Mouse (Mus musculus) brain, embryonic 14.5 days (tissue): ENCODE results near the gene Znhit1. TPM values are rescaled to one million over a fixed set of nuclear protein-coding genes. Genes with fewer than 3 reads are reported as not detected.
"Not testable (repeated sequence)": the region's sequence is repeated elsewhere in the genome, so short reads cannot be mapped to it uniquely, and the experiment has no call there.

Experiments used
- DNase-seq: peaks from one replicate; pipeline ENCODE4 v3.0.0-alpha.2; 2011; ENCODE audit warnings: low read depth
- CTCF ChIP-seq: fragments of 200-500 bp; IDR thresholded peaks from 2 replicates; pipeline ENCODE4 v1.5.1; 2012; ENCODE audit warnings: inconsistent platforms, mild to moderate bottlenecking, moderate library complexity, borderline replicate concordance; ENCODE audit not compliant: insufficient read depth, insufficient read length; ENCODE audit errors: extremely low read depth
- POLR2A ChIP-seq: fragments of 200-500 bp; IDR thresholded peaks from 2 replicates; pipeline ENCODE4 v1.6.1; 2012; ENCODE audit warnings: mild to moderate bottlenecking, inconsistent platforms, borderline replicate concordance; ENCODE audit not compliant: poor library complexity, insufficient read depth, insufficient read length, severe bottlenecking; ENCODE audit errors: extremely low read depth
- polyA plus RNA-seq: library from polyadenylated mRNA; depleted of rRNA; stranded (reverse); fragments of >200 nt; gene quantifications from 2 replicates; pipeline ENCODE4 v1.2.3, GENCODE M21; 2012

Gene Znhit1
- polyA plus RNA-seq, 1 experiment, result 89.0 TPM

DNA sequence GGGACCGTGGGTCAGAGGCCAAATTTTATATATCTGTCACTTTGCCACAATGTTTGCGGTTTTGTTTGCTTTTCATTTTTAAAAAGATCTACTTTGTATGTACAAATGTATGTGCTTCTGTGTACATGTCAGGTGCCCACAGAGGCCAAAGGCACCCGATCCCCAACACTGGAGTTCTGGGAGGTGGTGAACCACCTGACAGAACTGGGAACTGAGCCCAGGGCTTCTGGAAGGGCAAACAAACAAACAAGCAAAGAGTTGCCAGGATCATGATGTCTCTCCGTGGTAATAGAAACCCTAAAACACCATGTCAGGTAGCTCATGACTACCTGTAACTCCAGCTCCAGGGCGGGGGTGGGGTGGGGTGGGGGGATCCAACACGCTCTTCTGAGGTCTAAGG is 27.8 kb downstream of the Znhit1 start:
- DNase-seq, result no peak
- TF ChIP-seq CTCF, result no peak
- TF ChIP-seq POLR2A, result no peak

DNA sequence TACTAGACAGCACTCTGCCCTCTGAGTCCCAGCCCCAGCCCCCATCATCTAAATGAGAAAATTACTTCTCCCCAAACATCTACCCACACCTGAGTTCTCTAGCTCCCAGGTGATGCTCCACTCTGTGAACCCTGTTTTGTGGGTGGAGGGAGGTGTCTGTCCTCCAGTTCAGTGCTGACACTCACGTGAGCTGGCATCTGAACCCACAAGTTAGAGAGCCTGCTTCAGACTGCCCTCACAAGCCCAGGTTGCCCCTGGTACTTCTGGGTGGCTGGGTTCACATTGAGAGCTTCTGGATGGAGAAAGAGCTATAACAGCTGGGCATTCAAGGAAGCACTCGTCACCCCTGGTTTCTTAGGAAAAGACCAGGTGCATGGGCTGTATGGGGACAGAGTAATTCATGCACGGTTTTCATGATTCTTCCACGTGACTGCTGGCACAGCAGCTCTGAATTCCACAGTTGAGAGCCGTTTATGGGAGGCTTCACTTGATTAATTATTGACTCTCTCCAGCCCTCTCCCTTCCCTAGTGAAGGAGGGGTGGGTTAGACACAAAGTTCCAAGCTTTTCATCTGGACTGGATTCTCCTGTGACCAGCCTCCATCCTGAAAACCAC is 28.7 kb downstream of the Znhit1 start:
- no peak for DNase-seq
- TF ChIP-seq CTCF (no peak), POLR2A (no peak)

GRCm38 (mm10) chr5:136957250-136957649 is 30.6 kb downstream of the Znhit1 start:
- DNase-seq, result no peak
- TF ChIP-seq CTCF (no peak), POLR2A (no peak)

DNA sequence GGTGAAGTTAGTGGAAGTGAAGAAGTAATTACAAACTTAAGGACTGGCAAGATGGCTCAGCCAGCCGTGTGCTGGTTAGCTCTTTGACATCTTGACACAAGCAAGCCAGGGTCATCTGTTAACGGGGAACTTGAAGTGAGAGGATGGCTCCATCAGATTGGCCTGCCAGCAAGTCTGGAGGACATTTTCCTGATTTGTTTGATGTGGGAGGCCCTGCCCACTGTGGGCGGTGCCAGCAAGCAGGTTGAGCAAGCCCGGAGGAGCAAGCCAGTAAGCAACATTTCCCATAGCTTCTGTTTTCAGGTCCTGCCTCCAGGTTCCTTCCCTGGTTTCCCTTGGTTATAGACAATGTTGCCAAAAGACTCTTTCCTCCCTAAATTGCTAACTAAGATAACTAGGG is 32.2 kb downstream of the Znhit1 start:
- DNase-seq, result no peak
- no peak for TF ChIP-seq POLR2A
- TF ChIP-seq CTCF, result no peak

DNA sequence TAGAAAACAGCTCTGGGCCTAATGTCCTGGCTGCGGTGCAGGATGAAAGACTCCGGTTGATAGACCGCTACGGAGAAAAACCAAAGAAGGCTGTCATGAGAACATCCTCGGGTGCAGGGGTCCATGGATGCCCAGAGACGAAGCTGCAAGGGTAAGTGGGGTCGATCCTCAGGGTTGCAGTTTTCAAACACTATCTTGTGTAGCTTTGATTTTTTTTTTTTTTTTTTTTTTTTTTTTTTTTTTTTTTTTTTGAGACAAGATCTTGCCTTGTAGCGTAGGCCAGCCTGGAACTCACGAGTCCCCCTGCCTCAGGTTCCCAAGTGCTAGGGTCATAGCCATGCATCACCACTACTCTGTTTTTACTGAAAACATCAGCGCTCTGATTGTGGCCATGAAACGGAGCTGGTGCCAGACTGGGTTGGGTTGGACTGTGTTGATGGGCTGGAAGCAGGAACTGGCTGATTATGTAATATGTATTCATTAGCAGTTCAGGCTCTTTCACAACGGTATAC is 34.3 kb downstream of the Znhit1 start:
- DNase-seq, result peak; percentile 42
- TF ChIP-seq CTCF (no peak), POLR2A (no peak)

DNA sequence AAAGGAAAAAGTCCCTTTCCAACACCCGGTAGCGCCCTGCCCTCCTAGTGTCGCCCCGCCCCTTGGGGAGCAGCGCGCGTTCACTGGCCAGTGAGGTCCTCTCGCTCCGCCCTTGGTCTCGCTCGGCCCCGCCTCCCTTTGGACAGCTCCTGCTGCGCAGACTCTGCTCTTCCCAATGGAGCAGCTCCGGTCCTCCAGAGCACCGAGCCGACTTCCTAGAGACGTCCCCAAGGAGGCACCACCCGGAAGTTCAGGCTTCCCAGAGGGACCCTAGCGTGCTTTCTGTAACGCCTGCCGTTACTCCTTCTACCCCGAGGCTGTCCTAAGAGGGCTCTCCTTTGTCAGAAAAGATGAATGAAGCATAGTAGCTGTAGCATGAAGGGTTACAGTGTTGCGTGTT is 34.8 kb downstream of the Znhit1 start, which contains the start of gene Fis1:
TSS of gene Fis1 (plus strand) at position 261 of the 400 bp plus-strand sequence.
- TF ChIP-seq CTCF (no peak), POLR2A (peak; percentile 57; the same call in 1 of the 2 replicates)
- peak; percentile 99 for DNase-seq

GRCm38 (mm10) chr5:136952153-136952552 is 35.7 kb downstream of the Znhit1 start:
- TF ChIP-seq POLR2A (no peak), CTCF (no peak)
- no peak for DNase-seq

GRCm38 (mm10) chr5:136950521-136950920 is 37.3 kb downstream of the Znhit1 start:
- TF ChIP-seq POLR2A (no peak), CTCF (no peak)
- DNase-seq, result no peak

DNA sequence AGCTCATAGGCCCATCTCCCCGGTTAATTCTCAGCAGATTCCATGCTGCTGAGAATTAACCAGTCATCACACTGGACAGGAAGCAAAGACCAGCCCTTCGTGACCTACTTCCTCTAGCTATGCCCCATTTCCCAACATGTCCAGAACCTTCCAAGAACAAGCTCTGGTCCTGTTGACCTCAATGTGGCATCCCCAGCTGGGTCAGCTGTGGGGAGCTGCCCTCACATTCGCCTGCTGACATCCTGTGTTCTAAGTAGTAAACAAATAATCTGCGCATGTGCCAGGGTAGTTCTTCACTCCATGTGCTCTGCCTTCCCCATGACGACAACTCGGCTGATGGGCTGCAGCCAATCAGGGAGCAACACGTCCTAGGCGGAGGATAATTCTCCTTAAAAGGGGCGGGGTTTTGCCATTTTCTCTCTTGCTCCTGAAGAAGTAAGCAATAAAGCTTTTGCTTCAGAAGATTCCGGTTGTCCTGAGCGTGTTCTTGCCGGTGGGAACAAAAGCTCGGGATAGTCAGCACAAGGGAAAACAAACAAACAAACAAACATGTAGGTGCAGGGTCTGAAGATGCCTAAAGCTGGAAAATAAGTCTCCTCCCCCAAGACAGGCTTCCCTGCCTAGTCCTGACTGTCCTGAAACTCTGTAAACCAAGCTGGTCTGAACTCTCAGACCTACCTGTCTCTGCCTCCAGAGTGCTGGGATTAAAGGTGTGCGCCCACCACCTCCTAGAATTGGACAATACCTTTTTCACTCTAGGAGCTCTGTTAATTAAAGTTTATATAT is 38.1 kb downstream of the Znhit1 start:
- not testable (repeated sequence) for DNase-seq

GRCm38 (mm10) chr5:136947874-136948273 is 39.9 kb downstream of the Znhit1 start:
- TF ChIP-seq POLR2A (no peak), CTCF (no peak)
- no peak for DNase-seq

DNA sequence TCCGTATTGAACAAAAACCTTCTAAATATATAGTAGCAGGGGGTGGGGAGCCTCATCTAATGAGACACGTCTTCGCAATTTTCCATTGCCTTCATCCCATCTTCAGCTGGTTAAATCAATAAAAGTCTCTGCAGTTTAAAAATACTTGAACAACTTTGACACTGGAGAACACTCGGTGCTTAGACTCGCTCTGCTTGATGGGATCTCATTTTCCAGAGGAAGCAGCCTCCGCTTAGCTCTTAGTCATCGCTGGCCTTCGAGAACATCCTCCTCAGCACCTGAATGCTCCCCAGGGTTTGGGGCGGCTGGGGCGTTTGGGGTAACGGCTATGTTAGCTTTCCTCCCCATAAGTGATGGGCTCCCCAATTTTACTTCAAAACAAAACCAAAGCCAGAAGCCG is 42.7 kb downstream of the Znhit1 start:
- no peak for DNase-seq
- TF ChIP-seq POLR2A, result no peak
- no peak for TF ChIP-seq CTCF

DNA sequence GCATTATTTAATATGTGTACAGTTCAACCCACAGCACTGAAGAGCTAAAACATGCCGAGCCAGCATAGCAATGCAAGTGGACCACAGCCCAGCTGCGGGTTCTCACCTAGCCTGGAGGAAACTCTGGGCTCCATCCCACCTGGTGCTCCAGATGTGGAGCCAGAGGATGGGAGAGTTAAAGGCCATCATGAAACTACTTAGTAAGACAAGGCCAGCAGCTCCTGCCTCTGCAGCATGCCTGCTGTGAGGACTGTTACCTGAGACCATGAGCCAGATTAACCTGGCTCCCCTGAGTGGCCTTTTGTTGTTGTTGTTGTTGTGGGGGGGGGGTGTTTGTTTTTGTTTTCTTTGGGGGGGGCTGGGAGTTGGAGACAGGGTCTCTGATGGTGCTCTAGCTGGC is 44.4 kb downstream of the Znhit1 start:
- DNase-seq, result no peak
- no peak for TF ChIP-seq CTCF
- TF ChIP-seq POLR2A, result no peak

DNA sequence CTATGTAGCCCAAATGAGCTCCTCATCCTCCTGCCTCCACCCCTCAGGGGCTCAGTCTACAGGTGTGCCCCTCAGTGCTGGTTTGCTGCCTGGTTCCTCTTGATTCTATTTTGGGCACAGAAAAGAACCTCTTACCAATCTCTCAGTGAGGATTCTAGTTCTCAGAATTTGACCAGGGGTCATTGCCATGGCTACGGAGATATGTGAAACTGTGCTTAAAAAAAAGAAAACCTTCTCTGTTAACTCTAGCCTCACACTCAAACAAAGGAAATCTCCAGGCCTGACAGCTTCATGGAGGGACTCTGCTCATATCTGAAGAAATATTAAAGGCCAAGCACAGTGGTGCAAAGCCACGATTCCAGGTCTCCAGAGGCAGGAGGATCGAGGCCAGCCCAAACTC is 45.0 kb downstream of the Znhit1 start:
- no peak for DNase-seq

More for the DNA sequence above, 45.0 kb downstream of the Znhit1 start:
- no peak for TF ChIP-seq CTCF
- TF ChIP-seq POLR2A, result no peak
